10 mouse cellular contexts compared by ENCODE assay signal in the genomic region with DNA sequence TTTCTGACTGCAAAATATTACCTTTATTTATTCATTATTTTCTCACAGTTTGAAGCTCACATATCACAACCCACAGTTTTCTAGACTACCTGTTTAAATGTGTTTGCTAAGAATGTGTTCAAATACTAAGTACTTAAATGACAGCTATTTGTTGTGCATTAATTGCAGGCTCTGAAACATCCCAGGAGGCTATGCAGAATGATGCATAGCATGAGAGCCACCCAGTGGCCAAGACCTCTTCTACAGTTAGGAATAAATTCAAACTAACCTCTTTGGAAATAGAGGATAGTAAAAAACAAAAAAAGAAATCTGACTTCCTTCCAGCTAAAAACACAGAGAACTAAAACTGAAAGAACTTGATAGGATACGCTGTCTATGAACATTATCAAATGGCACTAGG. TPM values are rescaled to one million over a fixed set of nuclear protein-coding genes. Genes with fewer than 3 reads are reported as not detected.
A peak's percentile ranks its signal among the peaks of the same experiment; 100 is the strongest.
DNase-seq lines count a peak whose midpoint lies in the region; ATAC-seq and TF ChIP-seq lines count a peak whose summit lies in the region.
"Had no signal": no experiment of that assay in that cellular context is flagged by ENCODE, and none has a peak within 500 bp of the region (broad histone marks: within the 10 kb centered on the region; RNA-seq: fewer than 3 reads in every experiment).

No protein-coding gene starts in this region.

- TF ChIP-seq POLR2A in thymus, adult 2 months (IDR thresholded peaks at IDR 0.05; ENCODE audit: control insufficient read depth, extremely low read depth, insufficient read depth, low read length, poor library complexity), result no peak

- H3K9ac ChIP-seq in kidney, embryonic 16.5 days (replicated peaks; ENCODE audit: low read length), result no peak overlapping the region
- H3K9ac ChIP-seq: lung, embryonic 15.5 days had no signal

- no peak overlapping the region for H3K4me3 ChIP-seq in kidney, embryonic 16.5 days (ENCODE audit: low read length)
- H3K4me3 ChIP-seq in thymus, adult 2 months (ENCODE audit: control insufficient read depth, insufficient read depth, low read length), result no peak overlapping the region
- H3K4me3 ChIP-seq: lung, embryonic 15.5 days had no signal

- no peak overlapping the region for H3K4me2 ChIP-seq in kidney, embryonic 16.5 days (replicated peaks; ENCODE audit: low read depth, low read length)
- H3K4me2 ChIP-seq: lung, embryonic 15.5 days had no signal

- H3K4me1 ChIP-seq in kidney, embryonic 16.5 days (ENCODE audit: insufficient read depth, low read length), result no peaks in the 10 kb centered on the region
- H3K4me1 ChIP-seq in thymus, adult 2 months (replicated peaks; ENCODE audit: control insufficient read depth, insufficient read depth, low read length), result no peaks in the 10 kb centered on the region
- H3K4me1 ChIP-seq: lung, embryonic 15.5 days had no signal

- no peak for TF ChIP-seq CTCF in thymus, adult 2 months (IDR thresholded peaks at IDR 0.05; ENCODE audit: borderline replicate concordance, control insufficient read depth, extremely low read depth, insufficient read depth, low read length, poor library complexity)

- DNase-seq in cerebellum, postnatal 10 days, result peak; percentile 50 to 56
- no peak for DNase-seq in cerebellum, postnatal 36 days
- DNase-seq in kidney, postnatal 4 days, result peak; percentile 28 to 31
- peak; percentile 58 for DNase-seq in MN1 (ENCODE audit: low spot score)
- peak; percentile 19 to 41 for DNase-seq in left cerebral cortex, postnatal 25 days (ENCODE audit: low spot score in 2 of 2)
- DNase-seq in thymus, adult 2 months, result no peak
- DNase-seq in ovary, postnatal 14 days (ENCODE audit: low spot score), result no peak
- DNase-seq: kidney, adult 8-10 months had no signal

- WGBS in kidney, embryonic 16.5 days, result 60% methylated on average over 1 of the region's 1 CpGs
- 68% methylated on average over 1 of the region's 1 CpGs for WGBS in thymus, adult 2 months

- no peaks in the 10 kb centered on the region for H3K27me3 ChIP-seq in kidney, embryonic 16.5 days (ENCODE audit: insufficient read depth, low read length)
- no peaks in the 10 kb centered on the region for H3K27me3 ChIP-seq in thymus, adult 2 months (ENCODE audit: control insufficient read depth, insufficient read depth, low read length)
- H3K27me3 ChIP-seq: lung, embryonic 15.5 days had no signal

- H3K36me3 ChIP-seq in kidney, embryonic 16.5 days (ENCODE audit: insufficient read depth, low read length), result no peaks in the 10 kb centered on the region
- no peaks in the 10 kb centered on the region for H3K36me3 ChIP-seq in thymus, adult 2 months (ENCODE audit: control insufficient read depth, insufficient read depth, low read length)
- H3K36me3 ChIP-seq: lung, embryonic 15.5 days had no signal

- intact Hi-C loops in left cerebral cortex, postnatal 25 days (cut with DNase I), result loop anchor here (2.0 kb wide), 1 partner anchor 103 kb away; no protein-coding TSS in a partner anchor

- no peak for ATAC-seq in kidney, embryonic 16.5 days (ENCODE audit: low FRiP score, low TSS enrichment)

- H3K27ac ChIP-seq in kidney, embryonic 16.5 days (ENCODE audit: low read length), result no peak overlapping the region
- H3K27ac ChIP-seq in thymus, adult 2 months (ENCODE audit: control insufficient read depth, insufficient read depth, low read length), result no peak overlapping the region
- H3K27ac ChIP-seq: lung, embryonic 15.5 days had no signal

- H3K9me3 ChIP-seq in kidney, embryonic 16.5 days (ENCODE audit: low read length), result no peaks in the 10 kb centered on the region
- H3K9me3 ChIP-seq: lung, embryonic 15.5 days had no signal

RNA-seq across cellular contexts. Expression of a gene that starts 1.5 kb away (rescaled TPM):
- not detected in 2 replicates for polyA plus RNA-seq in kidney, embryonic 16.5 days (2015; fragmentation: Nextera tagmentation; extraction: Ambion mirVana)
- not detected for total RNA-seq in left cerebral cortex, postnatal 25 days (2021)
- polyA plus RNA-seq in thymus, adult 2 months (2012; rRNA removed), result not detected in 2 replicates
- polyA plus RNA-seq: lung, embryonic 15.5 days had no signal

RNA-seq across cellular contexts. Expression of a gene that starts 7.8 kb away (rescaled TPM):
- polyA plus RNA-seq in kidney, embryonic 16.5 days (2015; fragmentation: Nextera tagmentation; extraction: Ambion mirVana), result 15.5 and 16.2 TPM in 2 replicates
- total RNA-seq in left cerebral cortex, postnatal 25 days (2021), result 1 to 10 TPM; 5.3 to 7.1 TPM
- polyA plus RNA-seq in thymus, adult 2 months (2012; rRNA removed), result 0.63 and 1.1 TPM in 2 replicates

RNA-seq across cellular contexts. Expression of a gene that starts 9.2 kb away (rescaled TPM):
- polyA plus RNA-seq in kidney, embryonic 16.5 days (2015; fragmentation: Nextera tagmentation; extraction: Ambion mirVana), result not detected in 2 replicates
- total RNA-seq in left cerebral cortex, postnatal 25 days (2021), result not detected
- polyA plus RNA-seq in thymus, adult 2 months (2012; rRNA removed), result not detected in 2 replicates
- polyA plus RNA-seq: lung, embryonic 15.5 days had no signal

RNA-seq across cellular contexts. Expression of a gene that starts 32.9 kb away (rescaled TPM):
- not detected in 2 replicates for polyA plus RNA-seq in kidney, embryonic 16.5 days (2015; fragmentation: Nextera tagmentation; extraction: Ambion mirVana)
- total RNA-seq in left cerebral cortex, postnatal 25 days (2021), result not detected
- not detected in 2 replicates for polyA plus RNA-seq in thymus, adult 2 months (2012; rRNA removed)
- polyA plus RNA-seq: lung, embryonic 15.5 days had no signal

RNA-seq across cellular contexts. Expression of a gene that starts 36.6 kb away (rescaled TPM):
- polyA plus RNA-seq in kidney, embryonic 16.5 days (2015; fragmentation: Nextera tagmentation; extraction: Ambion mirVana), result not detected in 2 replicates
- total RNA-seq in left cerebral cortex, postnatal 25 days (2021), result not detected
- polyA plus RNA-seq in thymus, adult 2 months (2012; rRNA removed), result not detected in 2 replicates
- polyA plus RNA-seq: lung, embryonic 15.5 days had no signal

Comparison
In these comparisons a context has a peak if more than half of its experiments do, and no peak if none do; other contexts are left out.
1. DNase-seq: peak in cerebellum, postnatal 10 days (2 of 2), kidney, postnatal 4 days (2 of 2), MN1 (single experiment) and left cerebral cortex, postnatal 25 days (2 of 2); none in cerebellum, postnatal 36 days (0 of 2), thymus, adult 2 months (single experiment) and ovary, postnatal 14 days (single experiment).